Mouse (Mus musculus): ENCODE measurements at regions not wholly inside any gene's neighbourhood (a gene's known extent, or its start where the extent isn't known, plus 50 kb on each side); places are given as distances from the start of the nearest gene placed in this dataset.

DNA sequence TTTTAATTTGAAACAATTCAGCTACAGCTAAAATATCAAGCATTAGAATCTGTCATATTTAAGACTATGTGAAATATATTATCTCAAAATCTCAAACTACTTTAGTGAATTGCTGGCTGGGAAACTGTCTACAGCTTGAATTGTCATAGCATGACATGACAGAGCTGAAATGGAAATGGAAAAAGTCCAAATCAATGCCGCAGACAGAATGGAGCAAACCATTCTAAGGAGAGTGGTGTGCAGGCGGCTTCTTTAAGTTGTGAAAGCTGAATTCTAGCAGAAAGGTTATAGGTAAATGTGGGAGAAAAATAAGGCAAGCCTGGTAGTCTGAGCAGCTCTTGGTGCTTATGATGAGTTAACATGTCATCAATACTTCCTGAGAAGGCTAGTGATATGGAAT lies 518.9 kb upstream of the Alcam start:
- Histone ChIP-seq H3K4me1 (replicated peaks; ENCODE audit: control insufficient read depth, insufficient read depth, low read length) (no peaks in the 10 kb centered on the region), H3K27ac (ENCODE audit: control insufficient read depth, insufficient read depth, low read length) (no peak overlapping the region), H3K36me3 (ENCODE audit: control insufficient read depth, insufficient read depth, low read length) (no peaks in the 10 kb centered on the region), H3K4me3 (ENCODE audit: control insufficient read depth, insufficient read depth, low read length) (no peak overlapping the region), H3K27me3 (ENCODE audit: control insufficient read depth, insufficient read depth, low read length) (no peaks in the 10 kb centered on the region)
- no peak for DNase-seq
- WGBS: 91% methylated on average over 2 of the region's 2 CpGs
- no peak for TF ChIP-seq CTCF (IDR thresholded peaks at IDR 0.05; ENCODE audit: borderline replicate concordance, control insufficient read depth, extremely low read depth, insufficient read depth, low read length, poor library complexity)
- no peak for TF ChIP-seq POLR2A (IDR thresholded peaks at IDR 0.05; ENCODE audit: control insufficient read depth, extremely low read depth, insufficient read depth, low read length, poor library complexity)

DNA sequence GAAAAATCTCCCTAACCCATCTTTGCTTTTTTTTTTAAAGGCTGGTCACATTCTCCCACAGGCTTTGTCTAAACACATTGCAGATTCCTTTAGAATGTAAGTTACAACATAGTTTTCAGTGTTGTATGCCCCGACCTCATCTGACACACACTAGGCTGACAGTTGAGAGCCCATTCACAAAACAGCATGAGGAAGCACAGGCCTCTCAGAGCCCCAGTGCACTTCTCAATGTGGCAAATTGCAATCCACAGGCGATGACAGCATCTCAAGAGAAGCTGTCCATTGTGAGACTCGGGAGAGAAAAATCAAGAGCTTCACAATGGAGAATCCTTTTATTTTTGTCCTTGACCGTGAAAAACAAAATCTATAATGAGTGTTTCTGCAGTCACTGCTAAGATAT lies 493.8 kb upstream of the Alcam start:
- WGBS: 96% methylated on average over 4 of the region's 4 CpGs
- H3K4me3 ChIP-seq (ENCODE audit: control insufficient read depth, insufficient read depth, low read length): no peak overlapping the region
- no peaks in the 10 kb centered on the region for H3K4me1 ChIP-seq (replicated peaks; ENCODE audit: control insufficient read depth, insufficient read depth, low read length)
- no peak overlapping the region for H3K27ac ChIP-seq (ENCODE audit: control insufficient read depth, insufficient read depth, low read length)
- DNase-seq: no peak
- no peaks in the 10 kb centered on the region for H3K36me3 ChIP-seq (ENCODE audit: control insufficient read depth, insufficient read depth, low read length)
- H3K27me3 ChIP-seq (ENCODE audit: control insufficient read depth, insufficient read depth, low read length): no peaks in the 10 kb centered on the region
- TF ChIP-seq CTCF (IDR thresholded peaks at IDR 0.05; ENCODE audit: borderline replicate concordance, control insufficient read depth, extremely low read depth, insufficient read depth, low read length, poor library complexity) (no peak), POLR2A (IDR thresholded peaks at IDR 0.05; ENCODE audit: control insufficient read depth, extremely low read depth, insufficient read depth, low read length, poor library complexity) (no peak)

GRCm38 (mm10) chr16:52934749-52935148 lies 480.9 kb upstream of the Alcam start:
- no peaks in the 10 kb centered on the region for H3K27me3 ChIP-seq (ENCODE audit: control insufficient read depth, insufficient read depth, low read length)
- no peak overlapping the region for H3K27ac ChIP-seq (ENCODE audit: control insufficient read depth, insufficient read depth, low read length)
- TF ChIP-seq POLR2A (IDR thresholded peaks at IDR 0.05; ENCODE audit: control insufficient read depth, extremely low read depth, insufficient read depth, low read length, poor library complexity) (no peak), CTCF (IDR thresholded peaks at IDR 0.05; ENCODE audit: borderline replicate concordance, control insufficient read depth, extremely low read depth, insufficient read depth, low read length, poor library complexity) (no peak)
- 74% methylated on average over 1 of the region's 1 CpGs for WGBS
- DNase-seq: no peak
- H3K4me1 ChIP-seq (replicated peaks; ENCODE audit: control insufficient read depth, insufficient read depth, low read length): no peaks in the 10 kb centered on the region
- H3K4me3 ChIP-seq (ENCODE audit: control insufficient read depth, insufficient read depth, low read length): no peak overlapping the region
- H3K36me3 ChIP-seq (ENCODE audit: control insufficient read depth, insufficient read depth, low read length): no peaks in the 10 kb centered on the region

DNA sequence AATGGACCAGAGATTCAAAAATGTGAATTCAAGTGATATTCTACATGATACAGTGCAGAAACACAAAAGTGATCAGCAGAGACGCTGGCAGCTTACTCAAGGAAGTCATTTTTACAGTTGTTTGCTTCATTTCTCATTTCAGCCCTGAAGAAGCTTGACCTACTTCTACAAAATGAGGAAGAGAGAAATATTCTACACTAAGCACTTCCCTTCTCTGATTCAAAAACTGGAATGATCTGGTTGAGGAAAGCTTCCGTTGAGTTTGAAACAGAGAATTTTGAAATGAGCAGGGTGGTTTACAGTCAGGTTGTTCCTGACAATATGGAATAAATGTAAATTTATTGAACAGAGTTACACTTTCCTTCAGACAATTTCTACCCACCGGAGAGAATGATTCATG lies 478.1 kb upstream of the Alcam start:
- WGBS: 42% methylated on average over 3 of the region's 3 CpGs
- no peaks in the 10 kb centered on the region for H3K27me3 ChIP-seq (ENCODE audit: control insufficient read depth, insufficient read depth, low read length)
- no peak for DNase-seq
- H3K27ac ChIP-seq (ENCODE audit: control insufficient read depth, insufficient read depth, low read length): no peak overlapping the region
- H3K4me3 ChIP-seq (ENCODE audit: control insufficient read depth, insufficient read depth, low read length): no peak overlapping the region
- H3K36me3 ChIP-seq (ENCODE audit: control insufficient read depth, insufficient read depth, low read length): no peaks in the 10 kb centered on the region
- no peaks in the 10 kb centered on the region for H3K4me1 ChIP-seq (replicated peaks; ENCODE audit: control insufficient read depth, insufficient read depth, low read length)
- TF ChIP-seq POLR2A (IDR thresholded peaks at IDR 0.05; ENCODE audit: control insufficient read depth, extremely low read depth, insufficient read depth, low read length, poor library complexity): no peak
- no peak for TF ChIP-seq CTCF (IDR thresholded peaks at IDR 0.05; ENCODE audit: borderline replicate concordance, control insufficient read depth, extremely low read depth, insufficient read depth, low read length, poor library complexity)

GRCm38 (mm10) chr16:52892467-52893255 lies 438.8 kb upstream of the Alcam start:
- no peak for DNase-seq
- H3K4me1 ChIP-seq (replicated peaks; ENCODE audit: control insufficient read depth, insufficient read depth, low read length): no peaks in the 10 kb centered on the region
- no peaks in the 10 kb centered on the region for H3K36me3 ChIP-seq (ENCODE audit: control insufficient read depth, insufficient read depth, low read length)
- H3K27ac ChIP-seq (ENCODE audit: control insufficient read depth, insufficient read depth, low read length): no peak overlapping the region
- no peaks in the 10 kb centered on the region for H3K27me3 ChIP-seq (ENCODE audit: control insufficient read depth, insufficient read depth, low read length)
- no peak overlapping the region for H3K4me3 ChIP-seq (ENCODE audit: control insufficient read depth, insufficient read depth, low read length)
- 93% methylated on average over 14 of the region's 14 CpGs for WGBS
- no peak for TF ChIP-seq CTCF (IDR thresholded peaks at IDR 0.05; ENCODE audit: borderline replicate concordance, control insufficient read depth, extremely low read depth, insufficient read depth, low read length, poor library complexity)
- TF ChIP-seq POLR2A (IDR thresholded peaks at IDR 0.05; ENCODE audit: control insufficient read depth, extremely low read depth, insufficient read depth, low read length, poor library complexity): no peak

- no peak for TF ChIP-seq CTCF (IDR thresholded peaks at IDR 0.05; ENCODE audit: borderline replicate concordance, control insufficient read depth, extremely low read depth, insufficient read depth, low read length, poor library complexity)
- no peak for TF ChIP-seq POLR2A (IDR thresholded peaks at IDR 0.05; ENCODE audit: control insufficient read depth, extremely low read depth, insufficient read depth, low read length, poor library complexity)
- H3K4me3 ChIP-seq (ENCODE audit: control insufficient read depth, insufficient read depth, low read length): no peak overlapping the region
- WGBS: 36% methylated on average over 4 of the region's 4 CpGs
- H3K4me1 ChIP-seq (replicated peaks; ENCODE audit: control insufficient read depth, insufficient read depth, low read length): no peaks in the 10 kb centered on the region
- H3K36me3 ChIP-seq (ENCODE audit: control insufficient read depth, insufficient read depth, low read length): no peaks in the 10 kb centered on the region
- no peak overlapping the region for H3K27ac ChIP-seq (ENCODE audit: control insufficient read depth, insufficient read depth, low read length)
- no peak for DNase-seq
- no peaks in the 10 kb centered on the region for H3K27me3 ChIP-seq (ENCODE audit: control insufficient read depth, insufficient read depth, low read length)
Observed at GRCm38 (mm10) chr16:52879463-52880114, 425.7 kb upstream of the Alcam start.
